Mouse (Mus musculus) embryonic facial prominence, embryonic 11.5 days (tissue): ENCODE measurements at regions not wholly inside any gene's neighbourhood (a gene's known extent, or its start where the extent isn't known, plus 50 kb on each side); places are given as distances from the start of the nearest gene placed in this dataset.

Source experiments
- ATAC-seq: fragments of 200-750 bp; cut with Nextera tagmentation; replicated peaks from 2 replicates; pipeline ENCODE4 v1.8.0; 2017; ENCODE audit warnings: low read depth; ENCODE audit not compliant: insufficient number of reproducible peaks, low FRiP score, low TSS enrichment
- DNase-seq: peaks from one replicate; pipeline ENCODE4 v3.0.0-alpha.2; 2015; ENCODE audit warnings: low spot score
- H3K27ac ChIP-seq: fragments of 300-500 bp; sonication (generic); replicated peaks from 2 replicates; pipeline ENCODE4 v1.5.1; 2014; ENCODE audit warnings: mild to moderate bottlenecking, low read depth, low read length, control low read depth
- H3K27me3 ChIP-seq: fragments of 300-500 bp; sonication (generic); 2 replicates; pipeline ENCODE4 v1.6.1; 2014; ENCODE audit warnings: mild to moderate bottlenecking, low read length, moderate library complexity, mixed read lengths; ENCODE audit not compliant: control insufficient read depth, insufficient read depth
- H3K36me3 ChIP-seq: fragments of 300-500 bp; sonication (generic); replicated peaks from 2 replicates; pipeline ENCODE4 v1.6.1; 2014; ENCODE audit warnings: low read depth, mild to moderate bottlenecking, low read length, moderate library complexity, mixed read lengths; ENCODE audit not compliant: control insufficient read depth, insufficient read depth
- H3K4me1 ChIP-seq: fragments of 300-500 bp; sonication (generic); 2 replicates; pipeline ENCODE4 v1.6.1; 2014; ENCODE audit warnings: low read length, mixed read lengths; ENCODE audit not compliant: control insufficient read depth, insufficient read depth
- H3K4me2 ChIP-seq: fragments of 300-500 bp; sonication (generic); 2 replicates; pipeline ENCODE4 v1.6.1; 2014; ENCODE audit warnings: low read depth, mild to moderate bottlenecking, control low read depth, low read length, moderate library complexity
- H3K4me3 ChIP-seq: fragments of 300-500 bp; sonication (generic); 2 replicates; pipeline ENCODE4 v1.5.1; 2014; ENCODE audit warnings: low read depth, low read length, control low read depth
- H3K9ac ChIP-seq: fragments of 300-500 bp; sonication (generic); replicated peaks from 2 replicates; pipeline ENCODE4 v1.6.1; 2014; ENCODE audit warnings: mild to moderate bottlenecking, control low read depth, low read length
- H3K9me3 ChIP-seq: fragments of 300-500 bp; sonication (generic); replicated peaks from 2 replicates; pipeline ENCODE4 v1.6.1; 2016; ENCODE audit warnings: mild to moderate bottlenecking, low read length, inconsistent platforms, mixed read lengths; ENCODE audit not compliant: control insufficient read depth
- WGBS: fragments of 180-500 bp; shearing (Covaris S2); extraction: QIAGEN DNeasy Blood & Tissue Kit; methylation state at CpG from one replicate; pipeline ENCODE4 v1.1.7; 2014; 5-methylcytosine and 5-hydroxymethylcytosine counted together

DNA sequence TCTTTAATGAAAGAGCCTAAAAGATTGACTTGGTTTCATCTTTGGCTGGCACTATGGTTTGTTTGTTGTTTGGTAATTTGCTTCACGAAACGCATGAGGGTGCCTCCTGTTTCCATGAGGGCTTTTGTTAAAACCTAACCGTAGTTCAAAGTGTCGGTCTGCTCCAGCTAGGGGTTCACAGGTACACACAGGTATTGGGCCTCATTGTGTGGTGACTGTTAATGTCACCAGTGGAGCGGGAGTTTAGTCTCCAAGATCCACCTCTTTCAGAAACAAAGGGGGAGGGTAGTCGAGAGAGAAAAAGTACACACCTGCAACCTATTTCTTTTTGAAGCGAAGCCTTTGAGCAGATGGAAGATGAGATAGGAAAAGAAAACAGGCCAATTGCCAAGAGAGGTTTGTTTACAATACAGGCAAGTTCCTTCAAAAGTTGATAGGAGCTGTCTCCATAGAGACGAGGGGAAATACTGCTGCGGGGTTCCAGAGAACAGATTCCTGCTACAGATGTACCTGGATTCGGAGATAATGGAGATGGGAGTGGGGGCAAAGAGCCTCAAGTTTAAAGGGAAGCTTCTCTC, 273.9 kb downstream of the Ndfip2 start:
- no peak overlapping the region for H3K27ac ChIP-seq
- no peaks in the 10 kb centered on the region for H3K27me3 ChIP-seq
- peak; percentile 15 for DNase-seq
- H3K9ac ChIP-seq = no peak overlapping the region
- no peak overlapping the region for H3K4me3 ChIP-seq
- no peaks in the 10 kb centered on the region for H3K9me3 ChIP-seq
- no peak overlapping the region for H3K4me2 ChIP-seq
- no peak for ATAC-seq
- no peaks in the 10 kb centered on the region for H3K36me3 ChIP-seq
- no peaks in the 10 kb centered on the region for H3K4me1 ChIP-seq
- 59% methylated on average over 10 of the region's 10 CpGs for WGBS

- H3K36me3 ChIP-seq = no peaks in the 10 kb centered on the region
- DNase-seq (no peak), ATAC-seq (no peak)
- H3K9ac ChIP-seq = no peak overlapping the region
- H3K27me3 ChIP-seq = no peaks in the 10 kb centered on the region
- 80% methylated on average over 6 of the region's 6 CpGs for WGBS
- H3K4me2 ChIP-seq = no peak overlapping the region
- H3K9me3 ChIP-seq = no peaks in the 10 kb centered on the region
- H3K4me1 ChIP-seq = no peaks in the 10 kb centered on the region
- no peak overlapping the region for H3K4me3 ChIP-seq
- no peak overlapping the region for H3K27ac ChIP-seq
Measured at GRCm38 (mm10) chr14:105528107-105528506, 269.7 kb downstream of the Ndfip2 start.

- H3K9ac ChIP-seq = no peak overlapping the region
- no peak for ATAC-seq
- H3K4me2 ChIP-seq = no peak overlapping the region
Measured at GRCm38 (mm10) chr14:105523849-105524248, 265.5 kb downstream of the Ndfip2 start.

GRCm38 (mm10) chr14:105522279-105522678, 263.9 kb downstream of the Ndfip2 start:
- H3K4me3 ChIP-seq = no peak overlapping the region
- 66% methylated on average over 1 of the region's 1 CpGs for WGBS
- ATAC-seq = no peak
- no peaks in the 10 kb centered on the region for H3K4me1 ChIP-seq
- no peaks in the 10 kb centered on the region for H3K36me3 ChIP-seq
- DNase-seq = no peak
- no peak overlapping the region for H3K27ac ChIP-seq
- no peak overlapping the region for H3K4me2 ChIP-seq
- no peaks in the 10 kb centered on the region for H3K9me3 ChIP-seq
- H3K27me3 ChIP-seq = no peaks in the 10 kb centered on the region
- H3K9ac ChIP-seq = no peak overlapping the region

More at GRCm38 (mm10) chr14:105523849-105524248, 265.5 kb downstream of the Ndfip2 start:
- no peaks in the 10 kb centered on the region for H3K27me3 ChIP-seq
- H3K36me3 ChIP-seq = no peaks in the 10 kb centered on the region
- H3K9me3 ChIP-seq = no peaks in the 10 kb centered on the region
- no peak overlapping the region for H3K27ac ChIP-seq
- DNase-seq = no peak
- WGBS = 87% methylated on average over 4 of the region's 4 CpGs
- no peaks in the 10 kb centered on the region for H3K4me1 ChIP-seq
- no peak overlapping the region for H3K4me3 ChIP-seq

GRCm38 (mm10) chr14:105518706-105519105, 260.3 kb downstream of the Ndfip2 start:
- 66% methylated on average over 7 of the region's 7 CpGs for WGBS
- Histone ChIP-seq H3K9me3 (no peaks in the 10 kb centered on the region), H3K27ac (no peak overlapping the region), H3K36me3 (no peaks in the 10 kb centered on the region), H3K27me3 (no peaks in the 10 kb centered on the region), H3K4me3 (no peak overlapping the region), H3K4me1 (no peaks in the 10 kb centered on the region), H3K4me2 (no peak overlapping the region), H3K9ac (no peak overlapping the region)
- DNase-seq (no peak), ATAC-seq (no peak)

DNA sequence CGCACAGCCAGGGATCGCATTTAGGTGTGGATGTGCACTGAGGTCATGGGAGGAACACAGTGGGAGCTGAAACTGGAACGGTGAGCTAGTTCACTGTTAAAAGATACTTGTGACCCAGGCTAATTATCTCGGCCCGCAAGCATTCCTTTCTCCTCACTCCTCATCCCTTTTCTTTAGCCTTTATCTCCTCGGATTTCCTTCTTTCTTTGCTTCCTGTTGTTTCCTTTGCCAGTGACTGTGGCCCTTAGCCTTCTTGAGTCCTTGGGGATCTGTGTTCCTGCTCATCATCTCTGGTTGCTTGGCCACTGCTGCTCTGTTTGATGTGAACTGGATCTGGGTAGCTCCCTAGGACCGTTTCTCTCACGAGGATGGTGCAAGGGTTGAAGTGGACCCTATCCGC, 256.0 kb downstream of the Ndfip2 start:
- H3K36me3 ChIP-seq = no peaks in the 10 kb centered on the region
- no peaks in the 10 kb centered on the region for H3K4me1 ChIP-seq
- H3K4me3 ChIP-seq = no peak overlapping the region
- no peak overlapping the region for H3K9ac ChIP-seq
- H3K4me2 ChIP-seq = no peak overlapping the region
- DNase-seq (no peak), ATAC-seq (no peak)
- H3K27ac ChIP-seq = no peak overlapping the region
- H3K9me3 ChIP-seq = no peaks in the 10 kb centered on the region
- H3K27me3 ChIP-seq = no peaks in the 10 kb centered on the region
- 58% methylated on average over 9 of the region's 9 CpGs for WGBS

DNA sequence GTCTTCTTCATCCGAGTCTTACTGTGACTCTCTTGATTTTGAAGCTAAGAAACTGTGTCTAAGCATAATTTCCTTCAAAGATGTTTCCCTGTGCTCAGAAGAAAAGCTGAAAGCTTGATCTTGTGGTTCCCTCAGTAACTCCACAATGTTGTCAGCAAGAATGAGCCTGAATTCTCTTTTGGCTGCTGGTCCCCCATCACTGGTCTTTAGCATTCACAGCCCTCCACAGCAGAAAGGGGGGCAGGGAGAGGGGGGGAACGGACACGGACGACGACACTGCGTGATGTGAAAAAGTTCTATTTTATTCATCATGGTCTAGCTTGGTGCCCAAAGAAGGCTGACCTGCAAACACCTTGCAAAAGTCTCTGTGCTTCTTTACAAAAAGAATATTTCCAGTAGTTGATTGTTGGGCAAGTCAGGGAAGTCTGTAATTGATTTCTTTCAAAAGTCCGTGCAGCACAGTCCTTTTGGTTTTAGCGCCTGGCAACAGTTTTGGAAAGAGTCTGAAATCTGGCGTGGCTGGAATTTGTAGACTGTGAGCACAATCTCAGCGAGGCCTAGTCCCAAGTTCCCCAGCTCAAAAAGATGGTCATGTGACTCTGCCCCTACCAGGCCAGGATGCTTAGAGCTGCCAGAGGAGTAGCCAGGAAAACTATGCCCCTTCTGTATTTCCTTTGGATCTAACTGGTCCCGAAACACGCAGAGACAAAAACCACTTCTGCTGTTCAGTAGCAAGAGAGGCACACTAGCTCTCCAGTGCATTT, 254.7 kb downstream of the Ndfip2 start:
- ATAC-seq (no peak), DNase-seq (no peak)
- Histone ChIP-seq H3K4me1 (no peaks in the 10 kb centered on the region), H3K9ac (no peak overlapping the region), H3K36me3 (no peaks in the 10 kb centered on the region), H3K27ac (no peak overlapping the region), H3K4me3 (no peak overlapping the region), H3K4me2 (no peak overlapping the region), H3K27me3 (no peaks in the 10 kb centered on the region), H3K9me3 (no peaks in the 10 kb centered on the region)
- 89% methylated on average over 12 of the region's 12 CpGs for WGBS

DNA sequence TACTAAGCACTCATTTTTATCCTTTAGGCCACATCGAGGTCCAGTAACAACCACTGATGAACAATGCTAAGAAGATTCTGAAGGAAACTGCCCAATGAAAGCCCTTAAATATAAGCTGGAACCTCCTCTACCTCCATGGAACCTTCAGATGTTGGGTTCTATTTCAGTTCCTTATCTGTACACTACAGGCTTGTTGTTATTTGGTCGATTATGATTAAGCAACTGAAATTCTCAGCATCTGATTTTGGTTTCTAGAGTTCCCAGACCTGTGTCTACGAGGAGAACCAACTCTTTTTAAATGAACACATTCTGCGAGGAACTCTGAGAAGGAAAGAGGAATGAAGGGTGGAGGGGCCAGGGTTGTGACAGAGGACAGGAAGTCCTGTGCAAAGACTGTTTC, 253.5 kb downstream of the Ndfip2 start:
- ATAC-seq = no peak
- Histone ChIP-seq H3K36me3 (no peaks in the 10 kb centered on the region), H3K4me2 (no peak overlapping the region), H3K4me1 (no peaks in the 10 kb centered on the region), H3K27me3 (no peaks in the 10 kb centered on the region), H3K4me3 (no peak overlapping the region), H3K9me3 (no peaks in the 10 kb centered on the region), H3K9ac (no peak overlapping the region), H3K27ac (no peak overlapping the region)
- WGBS = 91% methylated on average over 4 of the region's 4 CpGs
- no peak for DNase-seq
